Mouse (Mus musculus) induced T-regulatory cell, adult 2 months (primary cell): ENCODE results near the gene Slc43a2.

Source experiments
- DNase-seq: peaks from one replicate; pipeline ENCODE4 v3.0.0-alpha.2; 2012; ENCODE audit warnings: low read depth

The Slc43a2 gene

DNA sequence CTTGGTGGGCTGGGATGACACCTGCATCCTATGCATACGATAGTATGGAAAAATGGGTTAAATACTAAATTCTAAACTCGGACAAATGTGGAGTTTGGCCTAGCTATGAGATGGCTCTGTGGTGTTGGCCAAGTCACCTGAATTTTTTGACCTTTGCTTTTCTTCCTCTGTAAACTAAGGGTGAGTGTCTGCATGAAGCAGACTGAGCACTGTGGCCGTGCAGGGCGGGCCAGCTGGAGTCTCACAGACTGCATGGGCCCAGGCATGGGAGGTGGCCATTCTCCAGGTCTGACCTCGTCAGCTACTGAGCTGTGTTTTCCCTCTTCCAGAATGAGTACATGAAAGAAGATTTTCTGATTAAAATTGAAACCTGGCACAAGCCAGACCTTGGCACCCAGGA, 77.3 kb downstream of the Slc43a2 start:
- no peak for DNase-seq

GRCm38 (mm10) chr11:75610021-75610420, 78.5 kb downstream of the Slc43a2 start:
- no peak for DNase-seq

GRCm38 (mm10) chr11:75614769-75615168, 83.3 kb downstream of the Slc43a2 start:
- DNase-seq, result no peak

GRCm38 (mm10) chr11:75615556-75615955, 84.1 kb downstream of the Slc43a2 start:
- DNase-seq, result no peak

GRCm38 (mm10) chr11:75619133-75619532, 87.6 kb downstream of the Slc43a2 start:
- DNase-seq, result peak; percentile 54

GRCm38 (mm10) chr11:75620136-75620780, 88.8 kb downstream of the Slc43a2 start:
- no peak for DNase-seq

DNA sequence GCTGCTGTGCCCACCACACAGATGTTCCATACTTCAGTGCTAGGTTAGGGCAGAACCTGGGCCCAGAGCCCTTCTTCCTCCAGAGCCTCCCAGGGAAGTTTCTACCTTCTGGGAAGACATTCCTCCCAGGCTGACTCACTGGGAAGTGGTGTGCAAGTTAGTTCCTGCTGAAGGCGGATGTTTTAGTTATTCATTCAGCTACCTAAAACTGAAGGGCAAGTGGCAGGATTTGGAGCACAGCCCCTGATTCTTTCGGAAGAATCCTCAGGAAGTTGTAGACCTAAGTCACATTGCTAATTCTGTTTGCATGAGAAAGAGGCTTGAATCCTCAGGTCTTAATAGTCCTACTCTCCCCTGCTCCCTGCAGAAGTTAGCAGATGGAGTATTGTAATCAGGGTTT, 89.9 kb downstream of the Slc43a2 start:
- DNase-seq, result no peak

DNA sequence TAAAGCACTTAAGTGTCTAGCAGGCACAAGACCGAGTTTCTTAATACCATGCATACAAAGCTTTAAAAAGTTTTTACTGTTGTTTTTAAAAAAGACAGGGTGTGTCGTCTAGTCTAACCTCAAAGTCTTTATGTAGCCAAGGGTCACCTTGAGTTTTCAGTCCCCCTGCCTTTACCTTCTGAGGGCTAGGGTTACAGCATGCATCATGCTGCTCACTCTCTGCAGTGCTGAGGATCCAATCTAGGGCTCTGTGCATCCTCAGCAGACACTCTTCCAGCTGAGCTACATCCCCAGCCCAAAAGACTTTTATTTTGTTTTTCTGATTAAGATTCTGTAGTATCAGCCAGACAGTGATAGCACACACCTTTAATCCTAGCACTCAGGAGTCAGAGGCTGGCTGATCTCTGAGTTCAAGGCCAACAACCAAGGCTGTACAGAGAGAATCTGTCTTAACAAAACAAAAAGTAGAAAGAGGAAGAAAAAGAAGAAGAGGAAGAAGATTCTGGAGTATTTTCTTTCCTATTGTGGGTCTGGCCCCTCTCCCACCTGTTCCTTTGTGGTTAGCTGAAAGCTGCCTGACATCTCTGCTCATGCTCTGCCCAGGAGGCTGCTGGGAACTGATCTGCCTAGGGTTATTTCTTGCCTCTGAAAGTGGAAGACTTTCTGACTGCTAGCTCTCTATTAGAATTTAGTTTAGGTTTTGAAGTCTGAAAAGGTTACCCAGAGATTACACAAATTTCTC, 91.3 kb downstream of the Slc43a2 start:
- no peak for DNase-seq

DNA sequence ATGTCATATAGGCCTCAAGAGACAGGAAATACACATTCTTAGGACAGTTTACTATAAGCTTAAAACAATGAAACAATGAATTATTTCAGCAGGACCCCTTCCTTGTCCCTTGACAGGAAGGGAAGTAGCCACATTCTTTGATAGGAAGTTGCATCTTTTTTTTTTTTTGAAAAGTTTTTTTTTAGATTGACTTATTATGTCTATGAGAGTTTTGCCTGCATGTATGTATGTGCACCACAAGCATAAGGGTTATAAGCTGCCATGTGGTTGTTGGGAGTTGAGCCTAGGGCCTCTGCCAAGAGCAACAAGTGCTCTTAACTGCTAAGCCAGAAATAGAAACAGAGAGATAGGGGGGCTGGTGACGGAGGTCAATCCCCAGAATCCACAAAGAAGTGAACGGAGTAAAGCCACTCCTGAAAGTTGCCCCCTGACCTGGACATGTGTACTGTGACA, 92.6 kb downstream of the Slc43a2 start:
- DNase-seq, result no peak

GRCm38 (mm10) chr11:75625820-75626219, 94.3 kb downstream of the Slc43a2 start:
- DNase-seq, result no peak
